Mouse (Mus musculus): Measurements from ENCODE around the gene Xrcc6. TPM values are rescaled to one million over a fixed set of nuclear protein-coding genes. Genes with fewer than 3 reads are reported as not detected.
"Not testable (repeated sequence)": the region's sequence is repeated elsewhere in the genome, so short reads cannot be mapped to it uniquely, and the experiment has no call there.

The Xrcc6 gene
- polyA plus RNA-seq, 2 experiments: 22.1 to 52.9 TPM

- Histone ChIP-seq H3K36me3 (replicated peaks; ENCODE audit: control insufficient read depth, insufficient read depth, low read depth) (no peaks in the 10 kb centered on the region), H3K27me3 (ENCODE audit: control insufficient read depth, insufficient read depth, low read length) (no peaks in the 10 kb centered on the region), H3K4me2 (ENCODE audit: low read depth) (peak overlapping the region; percentile 11; the same call in 1 of the 2 replicates), H3K4me1 (replicated peaks; ENCODE audit: control insufficient read depth in 2 of 2, insufficient read depth in 2 of 2, low read length in 1 of 2) (peaks cover 8 to 9% of the 10 kb centered on the region in 2 experiments), H3K9me3 (ENCODE audit: control insufficient read depth, low read length) (no peaks in the 10 kb centered on the region), H3K4me3 (ENCODE audit: insufficient read depth in 1 of 2, low read depth in 2 of 2, low read length in 2 of 2) (no peak overlapping the region), H3K27ac (no peak overlapping the region), H3K9ac (replicated peaks) (no peak overlapping the region)
- DNase-seq (ENCODE audit: low read depth in 3 of 3, low spot score in 3 of 3) (peak in 1 of 3 experiments; percentile 27), ATAC-seq (ENCODE audit: insufficient read depth) (peak; percentile 66; the same call in 1 of the 2 replicates)
- no peak for TF ChIP-seq CTCF (IDR thresholded peaks at IDR 0.05; ENCODE audit: low read depth)
- TF ChIP-seq EP300 (IDR thresholded peaks at IDR 0.05; ENCODE audit: low read depth): no peak
- 37% methylated on average over 7 of the region's 7 CpGs for WGBS (ENCODE audit: insufficient replicate concordance)
These were observed 18.5 kb upstream of the Xrcc6 start for GRCm38 (mm10) chr15:81969173-81969572.

GRCm38 (mm10) chr15:81969635-81970034 lies 18.0 kb upstream of the Xrcc6 start:
- H3K36me3 ChIP-seq (replicated peaks; ENCODE audit: control insufficient read depth, insufficient read depth, low read depth); H3K9me3 ChIP-seq (ENCODE audit: control insufficient read depth, low read length); ATAC-seq (ENCODE audit: insufficient read depth); H3K9ac ChIP-seq (replicated peaks); H3K4me3 ChIP-seq (ENCODE audit: insufficient read depth in 1 of 2, low read depth in 2 of 2, low read length in 2 of 2); H3K4me1 ChIP-seq (replicated peaks; ENCODE audit: control insufficient read depth in 2 of 2, insufficient read depth in 2 of 2, low read length in 1 of 2); DNase-seq (ENCODE audit: low read depth in 3 of 3, low spot score in 3 of 3); H3K27me3 ChIP-seq (ENCODE audit: control insufficient read depth, insufficient read depth, low read length); H3K27ac ChIP-seq: not testable (repeated sequence)
- H3K4me2 ChIP-seq (ENCODE audit: low read depth): peak overlapping the region; percentile 11; the same call in 1 of the 2 replicates
- 77% methylated on average over 6 of the region's 6 CpGs for WGBS (ENCODE audit: insufficient replicate concordance)

- H3K9ac ChIP-seq (replicated peaks); H3K9me3 ChIP-seq (ENCODE audit: control insufficient read depth, low read length); H3K36me3 ChIP-seq (replicated peaks; ENCODE audit: control insufficient read depth, insufficient read depth, low read depth); H3K27me3 ChIP-seq (ENCODE audit: control insufficient read depth, insufficient read depth, low read length); H3K4me2 ChIP-seq (ENCODE audit: low read depth); H3K4me3 ChIP-seq (ENCODE audit: insufficient read depth in 1 of 2, low read depth in 2 of 2, low read length in 2 of 2); ATAC-seq (ENCODE audit: insufficient read depth); H3K27ac ChIP-seq; H3K4me1 ChIP-seq (replicated peaks; ENCODE audit: control insufficient read depth in 2 of 2, insufficient read depth in 2 of 2, low read length in 1 of 2); DNase-seq (ENCODE audit: low read depth in 3 of 3, low spot score in 3 of 3): not testable (repeated sequence)
- WGBS (ENCODE audit: insufficient replicate concordance): 76% methylated on average over 4 of the region's 4 CpGs
These were observed 17.1 kb upstream of the Xrcc6 start for GRCm38 (mm10) chr15:81970498-81970897.

GRCm38 (mm10) chr15:81975156-81975555 lies 12.5 kb upstream of the Xrcc6 start:
- not testable (repeated sequence) for ATAC-seq (ENCODE audit: insufficient read depth); H3K36me3 ChIP-seq (replicated peaks; ENCODE audit: control insufficient read depth, insufficient read depth, low read depth); H3K27ac ChIP-seq; H3K27me3 ChIP-seq (ENCODE audit: control insufficient read depth, insufficient read depth, low read length); DNase-seq (ENCODE audit: low read depth in 3 of 3, low spot score in 3 of 3); H3K9ac ChIP-seq (replicated peaks); H3K9me3 ChIP-seq (ENCODE audit: control insufficient read depth, low read length); H3K4me2 ChIP-seq (ENCODE audit: low read depth); H3K4me1 ChIP-seq (replicated peaks; ENCODE audit: control insufficient read depth in 2 of 2, insufficient read depth in 2 of 2, low read length in 1 of 2); H3K4me3 ChIP-seq (ENCODE audit: insufficient read depth in 1 of 2, low read depth in 2 of 2, low read length in 2 of 2)
- 82% methylated on average over 8 of the region's 8 CpGs for WGBS (ENCODE audit: insufficient replicate concordance)

GRCm38 (mm10) chr15:81980321-81980720 lies 7.3 kb upstream of the Xrcc6 start, which contains the start of gene 1700029P11Rik:
TSS of gene 1700029P11Rik (plus strand) at chr15:81980540.
- Histone ChIP-seq H3K9ac (replicated peaks) (no peak within 1 kb of the TSS), H3K4me3 (ENCODE audit: insufficient read depth in 1 of 2, low read depth in 2 of 2, low read length in 2 of 2) (no peak within 1 kb of the TSS), H3K36me3 (replicated peaks; ENCODE audit: control insufficient read depth, insufficient read depth, low read depth) (no peaks in the 10 kb centered on the region), H3K27me3 (ENCODE audit: control insufficient read depth, insufficient read depth, low read length) (no peaks in the 10 kb centered on the region), H3K9me3 (ENCODE audit: control insufficient read depth, low read length) (no peaks in the 10 kb centered on the region), H3K4me1 (replicated peaks; ENCODE audit: control insufficient read depth in 2 of 2, insufficient read depth in 2 of 2, low read length in 1 of 2) (peaks cover 0 to 2% of the 10 kb centered on the region in 2 experiments; a peak in 2 of 4 replicates), H3K4me2 (ENCODE audit: low read depth) (no peak within 1 kb of the TSS), H3K27ac (no peak within 1 kb of the TSS)
- TF ChIP-seq EP300 (IDR thresholded peaks at IDR 0.05; ENCODE audit: low read depth) (no peak), CTCF (IDR thresholded peaks at IDR 0.05; ENCODE audit: low read depth) (no peak)
- 84% methylated on average over 23 of the region's 23 CpGs for WGBS (ENCODE audit: insufficient replicate concordance)
- ATAC-seq (ENCODE audit: insufficient read depth) (no peak), DNase-seq (ENCODE audit: low read depth in 3 of 3, low spot score in 3 of 3) (no peak)

All from liver, embryonic 14.5 days (tissue).